ENCODE assay signal across 8 mouse cellular contexts in genomic region chr13:54610613-54610971, GRCm38 (mm10). TPM values are rescaled to one million over a fixed set of nuclear protein-coding genes. Genes with fewer than 3 reads are reported as not detected.
A peak's percentile ranks its signal among the peaks of the same experiment; 100 is the strongest.
DNase-seq lines count a peak whose midpoint lies in the region; ATAC-seq and TF ChIP-seq lines count a peak whose summit lies in the region.

No protein-coding gene starts in this region.

- DNase-seq in kidney, postnatal 10 days, result no peak
- DNase-seq in MEL (ENCODE audit: low read depth, low spot score), result no peak
- peak; percentile 26 for DNase-seq in forebrain, embryonic 10.5 days (ENCODE audit: extremely low spot score, low spot score)
- DNase-seq in limb, embryonic 11.5 days (ENCODE audit: low spot score), result no peak
- DNase-seq in naive thymus-derived CD4-positive, alpha-beta T cell, adult 2 months (ENCODE audit: low read depth), result peak; percentile 29
- no peak for DNase-seq in layer of hippocampus, adult 9-11 months
- no peak for DNase-seq in adrenal gland, adult (ENCODE audit: inconsistent age in 2 of 2, low spot score in 1 of 2)

- TF ChIP-seq CTCF in MEL (IDR thresholded peaks at IDR 0.05 in 2 of 3, conservative IDR thresholded peaks at IDR 0.05 in 1 of 3; ENCODE audit: control insufficient read depth in 1 of 3, insufficient read depth in 1 of 3, low read depth in 2 of 3, low read length in 3 of 3, poor library complexity in 1 of 3, severe bottlenecking in 1 of 3), result no peak

- H3K9ac ChIP-seq in kidney, embryonic 15.5 days, result peak overlapping the region; percentile 78
- H3K9ac ChIP-seq in MEL (ENCODE audit: control insufficient read depth, low read depth, low read length, poor library complexity, severe bottlenecking), result peak overlapping the region; percentile 78
- peak overlapping the region; percentile 60 for H3K9ac ChIP-seq in limb, embryonic 11.5 days (ENCODE audit: low read length)

- peak overlapping the region; percentile 84 for H3K27ac ChIP-seq in kidney, embryonic 15.5 days
- no peak overlapping the region for H3K27ac ChIP-seq in MEL (ENCODE audit: control insufficient read depth, low read depth, low read length)
- H3K27ac ChIP-seq in forebrain, embryonic 10.5 days, result peak overlapping the region; percentile 76
- H3K27ac ChIP-seq in limb, embryonic 11.5 days (replicated peaks; ENCODE audit: low read depth, low read length), result no peak overlapping the region

- WGBS in kidney, embryonic 15.5 days, result 9% methylated on average over 13 of the region's 13 CpGs
- WGBS in forebrain, embryonic 10.5 days, result 6% methylated on average over 13 of the region's 13 CpGs
- 14% methylated on average over 13 of the region's 13 CpGs for WGBS in limb, embryonic 11.5 days

- H3K9me3 ChIP-seq in kidney, embryonic 15.5 days (replicated peaks), result no peaks in the 10 kb centered on the region
- H3K9me3 ChIP-seq in MEL (replicated peaks; ENCODE audit: insufficient read depth, low read length), result no peaks in the 10 kb centered on the region
- H3K9me3 ChIP-seq in forebrain, embryonic 10.5 days, result no peaks in the 10 kb centered on the region
- no peaks in the 10 kb centered on the region for H3K9me3 ChIP-seq in limb, embryonic 11.5 days (ENCODE audit: control insufficient read depth, low read length)

- H3K79me2 ChIP-seq in MEL (ENCODE audit: control insufficient read depth, insufficient read depth, low read length, poor library complexity), result peaks cover 3% of the 10 kb centered on the region; the same call in 1 of the 2 replicates

- no peak for TF ChIP-seq RAD21 in MEL (IDR thresholded peaks at IDR 0.05; ENCODE audit: low read depth, low read length)

- peak overlapping the region; percentile 98 for H3K4me2 ChIP-seq in kidney, embryonic 15.5 days
- H3K4me2 ChIP-seq in limb, embryonic 11.5 days (ENCODE audit: low read depth, severe bottlenecking), result peak overlapping the region; percentile 96

- peaks cover 26% of the 10 kb centered on the region for H3K4me1 ChIP-seq in kidney, embryonic 15.5 days
- H3K4me1 ChIP-seq in MEL (ENCODE audit: control insufficient read depth in 1 of 2, insufficient read depth in 2 of 2, low read length in 2 of 2), result peaks cover 0 to 5% of the 10 kb centered on the region in 2 experiments; a peak in 2 of 4 replicates
- peaks cover 28% of the 10 kb centered on the region for H3K4me1 ChIP-seq in forebrain, embryonic 10.5 days
- peaks cover 7% of the 10 kb centered on the region for H3K4me1 ChIP-seq in limb, embryonic 11.5 days (ENCODE audit: control insufficient read depth, insufficient read depth, low read length)

- no peak for TF ChIP-seq EP300 in MEL (IDR thresholded peaks at IDR 0.05; ENCODE audit: low read depth in 1 of 2, low read length in 2 of 2)

- peak; percentile 27 for ATAC-seq in kidney, embryonic 15.5 days (replicated peaks; ENCODE audit: low FRiP score)
- ATAC-seq in limb, embryonic 11.5 days (ENCODE audit: insufficient number of reproducible peaks, low FRiP score, low TSS enrichment, low read depth), result no peak

- 0 out of 4 replicates have a peak, but pooled peaks of 1 of the 2 experiments have one; percentile 5 for TF ChIP-seq POLR2A in MEL (IDR thresholded peaks at IDR 0.05; ENCODE audit: control insufficient read depth in 1 of 2, insufficient read depth in 1 of 2, low read depth in 1 of 2, low read length in 2 of 2, poor library complexity in 1 of 2)

- H3K27me3 ChIP-seq in kidney, embryonic 15.5 days, result no peaks in the 10 kb centered on the region
- no peaks in the 10 kb centered on the region for H3K27me3 ChIP-seq in MEL (ENCODE audit: control insufficient read depth in 1 of 2, insufficient read depth in 2 of 2, low read length in 2 of 2)
- H3K27me3 ChIP-seq in forebrain, embryonic 10.5 days (ENCODE audit: poor library complexity, severe bottlenecking), result peaks cover 60% of the 10 kb centered on the region
- H3K27me3 ChIP-seq in limb, embryonic 11.5 days (ENCODE audit: control insufficient read depth, insufficient read depth, low read length), result peaks cover 6% of the 10 kb centered on the region; the same call in 1 of the 2 replicates

- peak overlapping the region; percentile 79 for H3K4me3 ChIP-seq in kidney, embryonic 15.5 days (replicated peaks)
- peak overlapping the region; percentile 73 to 87 for H3K4me3 ChIP-seq in MEL (ENCODE audit: control insufficient read depth in 1 of 2, insufficient read depth in 1 of 2, low read depth in 2 of 2, low read length in 2 of 2)
- H3K4me3 ChIP-seq in forebrain, embryonic 10.5 days, result peak overlapping the region; percentile 68
- peak overlapping the region; percentile 48 for H3K4me3 ChIP-seq in limb, embryonic 11.5 days (ENCODE audit: low read depth, low read length)

- no peaks in the 10 kb centered on the region for H3K36me3 ChIP-seq in kidney, embryonic 15.5 days
- H3K36me3 ChIP-seq in MEL (ENCODE audit: control insufficient read depth in 1 of 2, insufficient read depth in 2 of 2, low read length in 2 of 2), result no peaks in the 10 kb centered on the region
- H3K36me3 ChIP-seq in forebrain, embryonic 10.5 days (replicated peaks), result no peaks in the 10 kb centered on the region
- no peaks in the 10 kb centered on the region for H3K36me3 ChIP-seq in limb, embryonic 11.5 days (ENCODE audit: control insufficient read depth, insufficient read depth, low read length)

TF ChIP-seq in MEL, 35 proteins besides CTCF, POLR2A, EP300 and RAD21:
- TF ChIP-seq POLR2AphosphoS2 (IDR thresholded peaks at IDR 0.05; ENCODE audit: low read length) (no peak), MYB (IDR thresholded peaks at IDR 0.05; ENCODE audit: low read depth, low read length) (no peak), POLR2AphosphoS5 (IDR thresholded peaks at IDR 0.05; ENCODE audit: borderline replicate concordance, low read depth, low read length) (no peak), MEF2A (IDR thresholded peaks at IDR 0.05; ENCODE audit: extremely low read depth, insufficient replicate concordance, low read depth, low read length, poor library complexity, severe bottlenecking) (no peak), ETS1 (IDR thresholded peaks at IDR 0.05; ENCODE audit: low read depth, low read length) (no peak), USF2 (IDR thresholded peaks at IDR 0.05; ENCODE audit: borderline replicate concordance in 1 of 2, insufficient read depth in 1 of 2, low read depth in 1 of 2, low read length in 2 of 2) (no peak), TBP (IDR thresholded peaks at IDR 0.05; ENCODE audit: low read depth, low read length) (no peak), MAFK (IDR thresholded peaks at IDR 0.05; ENCODE audit: borderline replicate concordance, low read depth, low read length) (no peak), E2F4 (IDR thresholded peaks at IDR 0.05; ENCODE audit: borderline replicate concordance, low read depth, low read length) (no peak), UBTF (IDR thresholded peaks at IDR 0.05; ENCODE audit: borderline replicate concordance, insufficient read depth, low read depth, low read length) (no peak), NELFE (IDR thresholded peaks at IDR 0.05; ENCODE audit: low read depth, low read length) (no peak), GABPA (IDR thresholded peaks at IDR 0.05; ENCODE audit: low read depth, low read length) (no peak)

RNA-seq across cellular contexts. Expression of gene Cltb, which starts 0.6 kb away (rescaled TPM):
- 44.8 and 45.6 TPM in 2 replicates for polyA plus RNA-seq in kidney, embryonic 15.5 days (2015; fragmentation: Nextera tagmentation; extraction: Ambion mirVana)
- 23.5 and 25.0 TPM in 2 replicates for total RNA-seq in MEL (2012; rRNA removed)
- polyA plus RNA-seq in MEL (2012; ENCODE audit: insufficient read depth in 1 of 2, insufficient read length in 2 of 2, low read depth in 1 of 2, low replicate concordance in 2 of 2, missing spikeins in 1 of 2), result 10 to 100 TPM in 1 of 2 experiments, not detected in 1; 59.9 TPM
- 12.4 and 15.3 TPM in 2 replicates for polyA plus RNA-seq in forebrain, embryonic 10.5 days (2016; fragmentation: Nextera tagmentation; extraction: Ambion mirVana)
- polyA plus RNA-seq in limb, embryonic 11.5 days (2014; fragmentation: Nextera tagmentation; extraction: Ambion mirVana), result 12.3 and 13.0 TPM in 2 replicates

RNA-seq across cellular contexts. Expression of gene Faf2, which starts 11.0 kb away (rescaled TPM):
- polyA plus RNA-seq in kidney, embryonic 15.5 days (2015; fragmentation: Nextera tagmentation; extraction: Ambion mirVana), result 77.2 and 77.4 TPM in 2 replicates
- total RNA-seq in MEL (2012; rRNA removed), result 27.8 and 31.4 TPM in 2 replicates
- 10 to 100 TPM in 1 of 2 experiments, not detected in 1; 39.3 TPM for polyA plus RNA-seq in MEL (2012; ENCODE audit: insufficient read depth in 1 of 2, insufficient read length in 2 of 2, low read depth in 1 of 2, low replicate concordance in 2 of 2, missing spikeins in 1 of 2)
- polyA plus RNA-seq in forebrain, embryonic 10.5 days (2016; fragmentation: Nextera tagmentation; extraction: Ambion mirVana), result 80.1 and 83.8 TPM in 2 replicates
- 95.7 and 99.2 TPM in 2 replicates for polyA plus RNA-seq in limb, embryonic 11.5 days (2014; fragmentation: Nextera tagmentation; extraction: Ambion mirVana)

RNA-seq across cellular contexts. Expression of gene Higd2a, which starts 20.6 kb away (rescaled TPM):
- 205 and 219 TPM in 2 replicates for polyA plus RNA-seq in kidney, embryonic 15.5 days (2015; fragmentation: Nextera tagmentation; extraction: Ambion mirVana)
- 54.0 and 59.8 TPM in 2 replicates for total RNA-seq in MEL (2012; rRNA removed)
- 100 to 1,000 TPM in 1 of 2 experiments, not detected in 1; 131 TPM for polyA plus RNA-seq in MEL (2012; ENCODE audit: insufficient read depth in 1 of 2, insufficient read length in 2 of 2, low read depth in 1 of 2, low replicate concordance in 2 of 2, missing spikeins in 1 of 2)
- 143 and 144 TPM in 2 replicates for polyA plus RNA-seq in forebrain, embryonic 10.5 days (2016; fragmentation: Nextera tagmentation; extraction: Ambion mirVana)
- 155 and 157 TPM in 2 replicates for polyA plus RNA-seq in limb, embryonic 11.5 days (2014; fragmentation: Nextera tagmentation; extraction: Ambion mirVana)

RNA-seq across cellular contexts. Expression of gene Nop16, which starts 20.7 kb away (rescaled TPM):
- polyA plus RNA-seq in kidney, embryonic 15.5 days (2015; fragmentation: Nextera tagmentation; extraction: Ambion mirVana), result 90.2 and 95.5 TPM in 2 replicates
- total RNA-seq in MEL (2012; rRNA removed), result 126 and 131 TPM in 2 replicates
- polyA plus RNA-seq in MEL (2012; ENCODE audit: insufficient read depth in 1 of 2, insufficient read length in 2 of 2, low read depth in 1 of 2, low replicate concordance in 2 of 2, missing spikeins in 1 of 2), result 100 to 1,000 TPM in 1 of 2 experiments, not detected in 1; 172 TPM
- polyA plus RNA-seq in forebrain, embryonic 10.5 days (2016; fragmentation: Nextera tagmentation; extraction: Ambion mirVana), result 99.8 and 111 TPM in 2 replicates
- 95.6 and 99.7 TPM in 2 replicates for polyA plus RNA-seq in limb, embryonic 11.5 days (2014; fragmentation: Nextera tagmentation; extraction: Ambion mirVana)

RNA-seq across cellular contexts. Expression of gene Arl10, which starts 35.8 kb away (rescaled TPM):
- polyA plus RNA-seq in kidney, embryonic 15.5 days (2015; fragmentation: Nextera tagmentation; extraction: Ambion mirVana), result 34.0 and 36.1 TPM in 2 replicates
- total RNA-seq in MEL (2012; rRNA removed), result 3.8 and 5.1 TPM in 2 replicates
- polyA plus RNA-seq in MEL (2012; ENCODE audit: insufficient read depth in 1 of 2, insufficient read length in 2 of 2, low read depth in 1 of 2, low replicate concordance in 2 of 2, missing spikeins in 1 of 2), result 10 to 100 TPM in 1 of 2 experiments, not detected in 1; 10.9 TPM
- polyA plus RNA-seq in forebrain, embryonic 10.5 days (2016; fragmentation: Nextera tagmentation; extraction: Ambion mirVana), result 23.3 and 26.5 TPM in 2 replicates
- polyA plus RNA-seq in limb, embryonic 11.5 days (2014; fragmentation: Nextera tagmentation; extraction: Ambion mirVana), result 27.1 and 29.7 TPM in 2 replicates

Comparison
In these comparisons a context has a peak if more than half of its experiments do, and no peak if none do; other contexts are left out.
1. H3K27ac ChIP-seq: peak in kidney, embryonic 15.5 days (single experiment) and forebrain, embryonic 10.5 days (single experiment); none in MEL (single experiment) and limb, embryonic 11.5 days (single experiment).
2. DNase-seq: peak in forebrain, embryonic 10.5 days (single experiment) and naive thymus-derived CD4-positive, alpha-beta T cell, adult 2 months (single experiment); none in kidney, postnatal 10 days (single experiment), MEL (single experiment), limb, embryonic 11.5 days (single experiment), layer of hippocampus, adult 9-11 months (single experiment) and adrenal gland, adult (0 of 2).
3. Peak in every context shown above with its lines, with median percentiles within 50 percentile points of each other: H3K4me3 ChIP-seq and H3K9ac ChIP-seq.